Mouse (Mus musculus) bone marrow macrophage, adult 2 months (primary cell): ENCODE data around the gene Vps13a.

Experiments used
- CTCF ChIP-seq: IDR thresholded peaks from 2 replicates; pipeline ENCODE4 v1.5.1; 2012; ENCODE audit warnings: low read depth, mild to moderate bottlenecking, low read length, moderate library complexity
- POLR2A ChIP-seq: IDR thresholded peaks from 2 replicates; pipeline ENCODE4 v1.6.1; 2012; ENCODE audit warnings: mild to moderate bottlenecking, low read depth, low read length, borderline replicate concordance

DNA sequence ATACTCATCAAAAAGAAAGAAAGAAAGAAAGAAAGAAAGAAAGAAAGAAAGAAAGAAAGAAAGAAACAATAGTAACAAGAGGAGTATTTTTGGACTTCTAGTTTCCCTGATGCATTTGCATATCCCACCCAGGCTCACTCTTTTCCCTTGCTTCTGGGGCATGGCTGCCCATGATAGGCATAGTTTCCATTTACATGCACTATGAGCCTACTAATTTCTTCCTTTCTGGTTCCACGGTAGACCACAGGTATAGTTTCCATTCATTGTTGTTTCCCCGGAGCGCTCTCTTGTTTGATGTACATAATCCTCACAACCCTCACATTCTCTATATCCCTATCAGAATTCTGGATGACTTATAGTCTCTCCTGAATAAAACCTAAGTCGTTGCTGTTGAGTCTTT is 9.2 kb upstream of the Vps13a start:
- TF ChIP-seq CTCF (no peak), POLR2A (no peak)
